Mouse (Mus musculus) G1E (cell line): ENCODE data around the gene Rdh16f2.
"Not testable (repeated sequence)": the region's sequence is repeated elsewhere in the genome, so short reads cannot be mapped to it uniquely, and the experiment has no call there.

Source experiments
- CTCF ChIP-seq: IDR thresholded peaks from 2 replicates; pipeline ENCODE4 v1.5.1; 2012; ENCODE audit warnings: low read depth, low read length, inconsistent platforms, mixed read lengths
- TAL1 ChIP-seq: conservative IDR thresholded peaks from 2 replicates; pipeline ENCODE4 v1.6.1; 2012; ENCODE audit warnings: low read depth, low read length, inconsistent platforms, mixed read lengths

DNA sequence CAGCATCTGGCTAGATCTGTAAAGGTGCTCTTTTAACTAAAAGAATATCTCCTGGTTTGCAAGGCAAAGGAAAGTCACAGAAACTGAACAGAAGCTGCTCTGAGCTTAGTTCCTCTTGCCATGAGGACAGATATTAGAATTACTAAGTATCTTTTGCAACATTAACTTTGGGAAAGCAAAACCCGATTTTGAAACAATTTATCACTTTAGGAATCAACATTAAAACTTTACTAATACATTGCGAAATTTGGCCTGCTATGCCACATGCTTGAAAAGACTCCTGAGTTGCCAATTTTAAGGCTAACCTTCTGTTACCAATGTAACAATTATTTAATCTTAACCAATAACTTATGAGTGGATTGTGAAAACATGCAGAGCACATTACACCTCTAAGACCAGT lies 44.5 kb upstream of the Rdh16f2 start:
- TF ChIP-seq TAL1, CTCF: not testable (repeated sequence)
